Mouse (Mus musculus) brain, adult 2 months (tissue): ENCODE data around the gene Rgl2.
A peak's percentile ranks its signal among the peaks of the same experiment; 100 is the strongest.

Experiments
- DNase-seq: peaks from one replicate; pipeline ENCODE4 v3.0.0; 2011; ENCODE audit warnings: low read depth, low spot score

Gene Rgl2

GRCm38 (mm10) chr17:33968489-33968888 is 39.1 kb downstream of the Rgl2 start:
- peak; percentile 88 for DNase-seq

- peak; percentile 74 for DNase-seq
These were observed 39.6 kb downstream of the Rgl2 start for GRCm38 (mm10) chr17:33968927-33969326.

GRCm38 (mm10) chr17:33969394-33969793 is 40.1 kb downstream of the Rgl2 start:
- DNase-seq = no peak

DNA sequence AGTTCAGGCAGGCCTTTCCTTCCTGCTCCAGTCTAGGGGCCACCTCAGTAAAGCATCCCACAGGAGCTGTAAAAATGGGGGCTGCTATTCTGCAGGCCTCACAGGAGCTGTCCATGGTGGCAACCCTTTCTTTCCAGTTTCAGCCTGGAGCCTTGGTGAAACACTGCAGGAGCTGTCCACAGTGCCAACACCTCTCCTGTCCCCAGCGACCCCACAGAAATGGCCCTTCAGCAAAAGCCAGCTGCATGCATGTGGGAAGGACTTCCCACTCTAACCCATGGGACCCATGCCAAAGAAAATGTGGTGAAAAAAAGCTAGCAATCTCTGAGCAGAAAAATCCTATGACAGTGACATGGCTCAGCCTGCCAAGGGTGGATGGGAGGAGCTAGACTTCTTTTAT is 43.3 kb downstream of the Rgl2 start:
- DNase-seq = no peak

- no peak for DNase-seq
These were observed 44.2 kb downstream of the Rgl2 start for GRCm38 (mm10) chr17:33973572-33973971.

GRCm38 (mm10) chr17:33977861-33978557 is 48.7 kb downstream of the Rgl2 start:
- no peak for DNase-seq

- DNase-seq = peak; percentile 98
These were observed 49.3 kb downstream of the Rgl2 start for GRCm38 (mm10) chr17:33978631-33979031.

DNA sequence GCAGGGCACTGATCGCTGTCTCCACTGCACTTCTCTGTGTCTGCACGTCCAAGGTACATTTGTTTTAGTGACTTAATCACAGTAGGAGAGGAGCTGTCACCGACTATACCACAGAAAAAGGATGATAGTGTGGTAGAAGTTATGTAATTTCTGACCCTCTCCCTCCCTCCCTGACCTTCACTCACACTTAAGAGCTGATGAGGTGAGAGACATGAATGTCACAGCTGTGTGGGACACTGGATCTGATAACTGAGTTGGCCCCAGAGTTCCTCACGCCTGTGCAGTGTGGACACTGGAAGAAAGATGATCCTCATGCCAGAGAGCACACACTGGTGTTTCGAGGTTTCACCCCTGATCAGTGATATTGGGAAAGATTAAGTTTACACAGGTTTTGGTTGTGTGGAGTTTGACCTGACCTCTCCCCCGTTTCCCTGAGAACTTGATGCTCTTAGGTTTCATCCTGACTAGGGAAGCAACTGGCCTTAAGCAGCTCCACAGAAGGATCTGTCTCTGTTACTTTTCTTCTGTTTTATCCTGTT is 50.2 kb downstream of the Rgl2 start:
- DNase-seq = no peak

DNA sequence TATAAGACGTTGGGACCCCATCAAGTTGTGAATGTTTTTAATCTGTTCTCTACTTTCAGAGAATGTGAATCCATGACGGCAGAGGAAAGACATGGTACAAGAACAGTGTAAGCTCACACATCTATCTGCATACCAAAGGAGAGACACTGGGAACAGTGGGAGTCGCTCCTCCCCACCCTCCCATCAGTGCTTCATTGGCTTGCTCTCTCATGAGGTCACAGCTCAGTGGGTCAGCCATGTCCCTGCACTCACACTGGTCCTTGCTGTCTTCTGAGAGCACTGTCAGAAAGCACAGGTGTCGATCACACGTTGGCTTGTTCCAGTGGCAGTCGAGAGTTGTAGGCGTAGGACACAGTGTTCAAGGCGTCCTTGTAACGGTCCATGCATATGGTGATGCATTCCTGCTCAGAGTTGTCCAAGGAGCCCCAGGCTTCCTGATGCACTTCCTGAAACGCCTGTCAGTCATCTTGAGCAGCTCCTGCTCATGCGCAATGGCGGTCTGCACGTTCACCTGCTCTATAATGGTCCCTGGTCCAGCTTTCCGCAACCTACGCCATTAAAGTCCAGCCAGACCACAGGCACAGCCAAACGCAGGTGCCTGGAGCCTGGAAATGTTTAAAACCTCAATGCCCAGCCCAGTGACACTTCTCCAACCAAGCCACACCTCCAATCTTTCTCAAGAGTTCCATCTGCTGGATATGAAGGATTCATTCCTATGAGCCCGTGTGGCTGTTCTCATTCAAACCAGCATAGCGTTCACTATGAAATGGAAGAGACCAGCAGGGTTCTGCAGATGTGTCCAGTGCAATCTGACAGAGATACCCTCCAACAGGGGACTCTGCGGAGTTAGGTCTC is 51.1 kb downstream of the Rgl2 start:
- DNase-seq = peak; percentile 32

DNA sequence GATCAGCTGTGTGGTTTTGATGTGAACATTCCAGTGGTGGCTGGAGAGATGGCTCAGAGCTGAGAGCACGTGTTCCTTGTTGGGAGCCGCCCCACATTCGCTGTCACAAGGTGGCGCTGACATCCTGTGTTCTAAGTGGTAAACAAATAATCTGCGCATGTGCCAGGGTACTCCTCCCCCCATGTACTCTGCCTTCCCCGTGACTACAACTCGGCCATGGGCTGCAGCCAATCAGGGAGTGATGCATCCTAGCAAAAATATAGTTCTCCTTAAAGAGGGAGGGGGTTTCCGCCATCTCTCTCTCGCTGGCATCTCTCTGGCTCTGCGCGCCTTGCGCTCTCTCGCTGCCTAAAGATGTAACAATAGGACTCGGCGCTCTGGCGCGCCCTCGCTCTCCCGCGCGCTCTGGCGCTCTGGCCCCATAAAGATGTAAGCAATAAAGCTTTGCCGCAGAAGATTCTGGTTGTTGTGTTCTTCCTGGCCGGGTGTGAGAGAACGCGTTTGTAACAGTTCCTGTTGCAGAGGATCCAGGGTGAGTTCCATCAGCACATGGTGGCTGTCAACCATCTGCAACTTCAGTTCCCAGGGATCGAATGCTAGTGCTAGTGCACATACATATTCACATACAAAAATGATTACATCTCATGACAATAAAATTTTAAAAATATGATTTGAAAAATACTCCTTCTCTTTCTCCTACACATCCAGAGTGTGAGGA is 52.0 kb downstream of the Rgl2 start:
- DNase-seq = peak; percentile 99

GRCm38 (mm10) chr17:33982136-33982535 is 52.8 kb downstream of the Rgl2 start:
- peak; percentile 63 for DNase-seq
